Mouse (Mus musculus) MEL (cell line): ENCODE results near the gene Rab3a. TPM values are rescaled to one million over a fixed set of nuclear protein-coding genes. Genes with fewer than 3 reads are reported as not detected.

Experiments used
- DNase-seq: peaks from one replicate; pipeline ENCODE4 v3.0.0; 2011; ENCODE audit warnings: low read depth, low spot score
- H3K27ac ChIP-seq: 2 replicates; pipeline ENCODE4 v1.5.1; 2012; ENCODE audit warnings: low read depth, mild to moderate bottlenecking, control low read depth, low read length, moderate library complexity; ENCODE audit not compliant: control insufficient read depth
- H3K27me3 ChIP-seq, 2 experiments: fragments of 150-350 bp in 1 of 2; sonication (generic) in 1 of 2; 2 replicates each; pipeline ENCODE4 v1.6.1; 2012; ENCODE audit warnings: low read length in 2 of 2, mild to moderate bottlenecking in 2 of 2, improper control_type of control experiment in 1 of 2, moderate library complexity in 1 of 2; ENCODE audit not compliant: insufficient read depth in 2 of 2, control insufficient read depth in 1 of 2
- H3K36me3 ChIP-seq, 2 experiments: 2 replicates each; pipeline ENCODE4 v1.6.1; 2012 to 2014; ENCODE audit warnings: low read length in 2 of 2, improper control_type of control experiment in 1 of 2, inconsistent platforms in 1 of 2, mild to moderate bottlenecking in 1 of 2; ENCODE audit not compliant: insufficient read depth in 2 of 2, control insufficient read depth in 1 of 2
- H3K4me1 ChIP-seq, 2 experiments: fragments of 150-350 bp in 1 of 2; sonication (generic) in 1 of 2; 2 replicates each; pipeline ENCODE4 v1.6.1; 2012; ENCODE audit warnings: low read length in 2 of 2, improper control_type of control experiment in 1 of 2, mild to moderate bottlenecking in 1 of 2; ENCODE audit not compliant: insufficient read depth in 2 of 2, control insufficient read depth in 1 of 2
- H3K4me3 ChIP-seq, 2 experiments: fragments of 150-350 bp in 1 of 2; sonication (generic) in 1 of 2; 2 replicates each; pipeline ENCODE4 v1.5.1; 2012; ENCODE audit warnings: low read depth in 2 of 2, low read length in 2 of 2, mild to moderate bottlenecking in 2 of 2, moderate library complexity in 2 of 2, control low read depth in 1 of 2, improper control_type of control experiment in 1 of 2; ENCODE audit not compliant: control insufficient read depth in 1 of 2, insufficient read depth in 1 of 2
- H3K79me2 ChIP-seq: 2 replicates; pipeline ENCODE4 v1.6.1; 2012; ENCODE audit warnings: mild to moderate bottlenecking, low read length, moderate library complexity; ENCODE audit not compliant: control insufficient read depth, poor library complexity, insufficient read depth
- H3K9ac ChIP-seq: 2 replicates; pipeline ENCODE4 v1.6.1; 2012; ENCODE audit warnings: low read depth, mild to moderate bottlenecking, control low read depth, low read length, moderate library complexity; ENCODE audit not compliant: control insufficient read depth, poor library complexity, severe bottlenecking
- H3K9me3 ChIP-seq: fragments of 150-350 bp; sonication (generic); replicated peaks from 2 replicates; pipeline ENCODE4 v1.6.1; 2012; ENCODE audit warnings: mild to moderate bottlenecking, low read length, improper control_type of control experiment, moderate library complexity; ENCODE audit not compliant: insufficient read depth
- BHLHE40 ChIP-seq: IDR thresholded peaks from 2 replicates; pipeline ENCODE4 v1.6.1; 2012; ENCODE audit warnings: low read depth, mild to moderate bottlenecking, inconsistent platforms, low read length, improper control_type of control experiment, borderline replicate concordance
- CTCF ChIP-seq, 3 experiments: IDR thresholded peaks in 2 of 3; conservative IDR thresholded peaks in 1 of 3; 2 replicates each; pipeline ENCODE4 v1.5.1; 2011 to 2012; ENCODE audit warnings: low read length in 3 of 3, low read depth in 2 of 3, mild to moderate bottlenecking in 2 of 3, improper control_type of control experiment in 1 of 3, inconsistent platforms in 1 of 3, mixed read lengths in 1 of 3, moderate library complexity in 1 of 3; ENCODE audit not compliant: control insufficient read depth in 1 of 3, insufficient read depth in 1 of 3, poor library complexity in 1 of 3, severe bottlenecking in 1 of 3
- E2F4 ChIP-seq: IDR thresholded peaks from 2 replicates; pipeline ENCODE4 v1.6.1; 2011; ENCODE audit warnings: low read depth, low read length, improper control_type of control experiment, borderline replicate concordance
- ELF1 ChIP-seq: IDR thresholded peaks from 2 replicates; pipeline ENCODE4 v1.6.1; 2014; ENCODE audit warnings: low read depth, mild to moderate bottlenecking, inconsistent platforms, low read length, improper control_type of control experiment, moderate library complexity
- HCFC1 ChIP-seq: IDR thresholded peaks from 2 replicates; pipeline ENCODE4 v1.6.1; 2012; ENCODE audit warnings: low read depth, mild to moderate bottlenecking, inconsistent platforms, low read length, improper control_type of control experiment, moderate library complexity
- JUND ChIP-seq: IDR thresholded peaks from 2 replicates; pipeline ENCODE4 v1.6.1; 2011; ENCODE audit warnings: low read depth, mild to moderate bottlenecking, improper control_type of control experiment, low read length
- MAFK ChIP-seq: IDR thresholded peaks from 2 replicates; pipeline ENCODE4 v1.6.1; 2011; ENCODE audit warnings: low read depth, mild to moderate bottlenecking, low read length, improper control_type of control experiment, borderline replicate concordance
- MAX ChIP-seq: IDR thresholded peaks from 2 replicates; pipeline ENCODE4 v1.6.1; 2011; ENCODE audit warnings: low read length, improper control_type of control experiment
- MAZ ChIP-seq: IDR thresholded peaks from 2 replicates; pipeline ENCODE4 v1.6.1; 2012; ENCODE audit warnings: low read depth, mild to moderate bottlenecking, inconsistent platforms, low read length, improper control_type of control experiment
- MEF2A ChIP-seq: IDR thresholded peaks from 2 replicates; pipeline ENCODE4 v1.6.1; 2014; ENCODE audit warnings: low read depth, mild to moderate bottlenecking, inconsistent platforms, low read length, improper control_type of control experiment; ENCODE audit not compliant: poor library complexity, insufficient replicate concordance, severe bottlenecking; ENCODE audit errors: extremely low read depth
- NELFE ChIP-seq: IDR thresholded peaks from 2 replicates; pipeline ENCODE4 v1.6.1; 2011; ENCODE audit warnings: low read depth, low read length, improper control_type of control experiment
- NRF1 ChIP-seq: IDR thresholded peaks from 2 replicates; pipeline ENCODE4 v1.6.1; 2014; ENCODE audit warnings: low read depth, mild to moderate bottlenecking, inconsistent platforms, low read length, improper control_type of control experiment, moderate library complexity; ENCODE audit not compliant: poor library complexity, insufficient read depth, severe bottlenecking
- POLR2A ChIP-seq, 2 experiments: IDR thresholded peaks; 2 replicates each; pipeline ENCODE4 v1.6.1; 2011 to 2012; ENCODE audit warnings: low read length in 2 of 2, mild to moderate bottlenecking in 2 of 2, control low read depth in 1 of 2, improper control_type of control experiment in 1 of 2, low read depth in 1 of 2, moderate library complexity in 1 of 2; ENCODE audit not compliant: control insufficient read depth in 1 of 2, insufficient read depth in 1 of 2, poor library complexity in 1 of 2
- POLR2AphosphoS2 ChIP-seq: IDR thresholded peaks from 2 replicates; pipeline ENCODE4 v1.6.1; 2011; ENCODE audit warnings: low read length, improper control_type of control experiment
- RAD21 ChIP-seq: IDR thresholded peaks from 2 replicates; pipeline ENCODE4 v1.6.1; 2011; ENCODE audit warnings: mild to moderate bottlenecking, low read depth, low read length, improper control_type of control experiment
- RCOR1 ChIP-seq: IDR thresholded peaks from 2 replicates; pipeline ENCODE4 v1.6.1; 2012; ENCODE audit warnings: low read depth, mild to moderate bottlenecking, inconsistent platforms, low read length, improper control_type of control experiment
- SIN3A ChIP-seq: IDR thresholded peaks from 2 replicates; pipeline ENCODE4 v1.6.1; 2012; ENCODE audit warnings: low read length, improper control_type of control experiment, inconsistent platforms
- SMC3 ChIP-seq: IDR thresholded peaks from 2 replicates; pipeline ENCODE4 v1.6.1; 2011; ENCODE audit warnings: low read depth, low read length, improper control_type of control experiment
- ZC3H11A ChIP-seq: IDR thresholded peaks from 2 replicates; pipeline ENCODE4 v1.6.1; 2012; ENCODE audit warnings: low read depth, mild to moderate bottlenecking, inconsistent platforms, low read length, improper control_type of control experiment
- ZMIZ1 ChIP-seq: IDR thresholded peaks from 2 replicates; pipeline ENCODE4 v1.6.1; 2012; ENCODE audit warnings: low read depth, mild to moderate bottlenecking, inconsistent platforms, low read length, improper control_type of control experiment, moderate library complexity
- ZNF384 ChIP-seq: IDR thresholded peaks from 2 replicates; pipeline ENCODE4 v1.6.1; 2012; ENCODE audit warnings: low read depth, mild to moderate bottlenecking, inconsistent platforms, low read length, improper control_type of control experiment
- polyA plus RNA-seq, 2 experiments: library from polyadenylated mRNA; stranded (reverse) in 1 of 2; unstranded in 1 of 2; fragments of >175 nt in 1 of 2; fragments of >200 nt in 1 of 2; gene quantifications; 2 replicates each; pipeline versions ENCODE4 v1.2.1 to v1.2.4; 2012; ENCODE audit warnings: low replicate concordance in 2 of 2, low read depth in 1 of 2; ENCODE audit not compliant: insufficient read length in 2 of 2, insufficient read depth in 1 of 2, missing spikeins in 1 of 2
- total RNA-seq: library from RNA; depleted of rRNA; stranded (reverse); fragments of 300-350 nt; gene quantifications from 2 replicates; pipeline ENCODE4 v1.2.3, GENCODE M21; 2012

The Rab3a gene
- total and polyA plus RNA-seq, 3 experiments = 1.8 to 5.6 TPM; not detected in 1

DNA sequence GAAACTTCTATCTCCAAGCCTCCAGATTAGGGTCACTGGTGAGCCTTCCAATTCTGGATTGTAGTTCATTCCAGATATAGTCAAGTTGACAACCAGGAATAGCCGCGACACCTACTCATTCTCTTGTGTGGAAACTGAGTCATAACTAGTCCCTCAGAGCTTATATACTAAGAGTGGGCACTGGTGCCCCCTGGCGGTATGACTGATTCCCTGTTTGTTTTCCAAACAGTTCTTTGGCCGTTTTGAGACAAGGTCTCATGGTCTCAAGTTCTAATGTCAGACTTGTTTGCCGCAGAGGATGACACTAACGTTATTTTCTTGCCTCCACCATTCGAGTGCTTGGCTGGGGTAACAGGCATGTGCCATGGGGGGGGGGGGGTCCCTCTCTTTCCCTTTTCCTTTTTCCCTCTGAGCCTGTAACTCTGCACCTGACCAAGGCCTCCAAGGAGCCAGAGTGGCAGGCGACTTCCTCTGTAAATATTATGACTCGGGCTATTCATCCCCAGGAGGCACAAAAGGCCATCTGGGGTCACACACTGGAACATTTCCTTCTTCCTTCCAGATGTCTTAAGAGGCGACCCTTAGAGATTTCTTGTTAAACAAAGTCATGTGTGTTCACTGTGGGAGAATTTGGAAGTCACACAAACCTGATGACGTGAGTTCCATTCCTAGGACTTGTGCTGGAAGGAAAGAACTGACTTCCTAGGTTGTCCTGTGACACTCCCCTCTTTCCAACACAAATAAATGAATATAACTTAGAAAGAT is 2.3 kb upstream of the Rab3a start:
- H3K27ac ChIP-seq = peak overlapping the region; percentile 66
- H3K36me3 ChIP-seq = peaks cover 0 to 15% of the 10 kb centered on the region in 2 experiments; a peak in 2 of 4 replicates
- TF ChIP-seq SMC3 = peak; percentile 85
- TF ChIP-seq CTCF (IDR thresholded peaks at IDR 0.05 in 2 of 3, conservative IDR thresholded peaks at IDR 0.05 in 1 of 3; ENCODE audit: control insufficient read depth in 1 of 3, insufficient read depth in 1 of 3, low read depth in 2 of 3, low read length in 3 of 3, poor library complexity in 1 of 3, severe bottlenecking in 1 of 3) = peak; percentile 56 to 85 (median 72)
- TF ChIP-seq RAD21 = peak; percentile 67
- TF ChIP-seq MAFK = no peak
- TF ChIP-seq NRF1 = no peak
- TF ChIP-seq ZC3H11A = peak; percentile 66
- TF ChIP-seq ZNF384 = peak; percentile 45; the same call in 1 of the 2 replicates
- peak overlapping the region; percentile 82 for H3K9ac ChIP-seq
- no peaks in the 10 kb centered on the region for H3K9me3 ChIP-seq
- H3K4me3 ChIP-seq = no peak overlapping the region
- DNase-seq = peak; percentile 85
- no peaks in the 10 kb centered on the region for H3K27me3 ChIP-seq
- H3K4me1 ChIP-seq = peaks cover 3 to 17% of the 10 kb centered on the region in 2 experiments; a peak in 3 of 4 replicates
- no peaks in the 10 kb centered on the region; the same call in 1 of the 2 replicates for H3K79me2 ChIP-seq

DNA sequence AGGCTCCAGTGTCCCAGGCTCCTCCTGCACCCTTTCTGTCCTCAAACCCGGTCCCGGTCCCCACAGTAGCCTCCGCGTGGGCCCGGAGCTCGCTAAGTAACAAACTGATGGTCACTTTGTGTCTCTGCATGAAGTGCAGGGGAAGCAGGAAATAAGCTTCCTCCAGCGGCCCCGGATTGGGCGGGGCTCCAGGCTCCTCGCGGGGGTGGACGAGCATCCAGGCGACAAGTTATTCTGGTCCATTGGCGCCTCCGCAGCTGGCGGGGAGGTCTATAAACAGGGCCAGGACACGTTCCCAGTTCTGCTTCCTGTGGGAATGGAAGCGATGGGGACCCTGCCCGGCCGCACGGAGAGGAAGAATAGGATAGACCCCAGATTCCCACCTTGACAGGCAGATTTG is 1.3 kb upstream of the Rab3a start:
- peak; percentile 88 for DNase-seq
- Histone ChIP-seq H3K27ac (peak overlapping the region; percentile 84), H3K79me2 (no peaks in the 10 kb centered on the region; the same call in 1 of the 2 replicates), H3K4me1 (peaks cover 3 to 17% of the 10 kb centered on the region in 2 experiments; a peak in 3 of 4 replicates), H3K27me3 (no peaks in the 10 kb centered on the region), H3K9me3 (no peaks in the 10 kb centered on the region), H3K9ac (peak overlapping the region; percentile 82), H3K4me3 (peak overlapping the region; percentile 66 to 67), H3K36me3 (peaks cover 0 to 15% of the 10 kb centered on the region in 2 experiments; a peak in 2 of 4 replicates)
- TF ChIP-seq NELFE = peak; percentile 71
- TF ChIP-seq JUND = no peak
- no peak for TF ChIP-seq MAFK
- TF ChIP-seq MAX = no peak
- TF ChIP-seq HCFC1 = peak; percentile 56; the same call in 1 of the 2 replicates
- 0 out of 2 replicates have a peak, but pooled peaks have one; percentile 45 for TF ChIP-seq MAZ
- TF ChIP-seq POLR2A (IDR thresholded peaks at IDR 0.05; ENCODE audit: control insufficient read depth in 1 of 2, insufficient read depth in 1 of 2, low read depth in 1 of 2, low read length in 2 of 2, poor library complexity in 1 of 2) = peak; percentile 43 to 72; a peak in 2 of 4 replicates
- TF ChIP-seq BHLHE40 = 0 out of 2 replicates have a peak, but pooled peaks have one; percentile 3
- 0 out of 2 replicates have a peak, but pooled peaks have one; percentile 50 for TF ChIP-seq MEF2A
- peak; percentile 77 for TF ChIP-seq POLR2AphosphoS2
- no peak for TF ChIP-seq E2F4
- 0 out of 2 replicates have a peak, but pooled peaks have one; percentile 12 for TF ChIP-seq RCOR1
- TF ChIP-seq SIN3A = 0 out of 2 replicates have a peak, but pooled peaks have one; percentile 69
- TF ChIP-seq NRF1 = no peak
- no peak for TF ChIP-seq RAD21
- no peak for TF ChIP-seq ZMIZ1
- peak; percentile 72 for TF ChIP-seq ELF1
- TF ChIP-seq, all 39 proteins: peak for 10
